Mouse (Mus musculus): ENCODE data around the gene Med15. TPM values are rescaled to one million over a fixed set of nuclear protein-coding genes. Genes with fewer than 3 reads are reported as not detected.
"Not testable (repeated sequence)": the region's sequence is repeated elsewhere in the genome, so short reads cannot be mapped to it uniquely, and the experiment has no call there.

The Med15 gene
- total RNA-seq, 1 experiment from 2014 or later, result 55.5 TPM

DNA sequence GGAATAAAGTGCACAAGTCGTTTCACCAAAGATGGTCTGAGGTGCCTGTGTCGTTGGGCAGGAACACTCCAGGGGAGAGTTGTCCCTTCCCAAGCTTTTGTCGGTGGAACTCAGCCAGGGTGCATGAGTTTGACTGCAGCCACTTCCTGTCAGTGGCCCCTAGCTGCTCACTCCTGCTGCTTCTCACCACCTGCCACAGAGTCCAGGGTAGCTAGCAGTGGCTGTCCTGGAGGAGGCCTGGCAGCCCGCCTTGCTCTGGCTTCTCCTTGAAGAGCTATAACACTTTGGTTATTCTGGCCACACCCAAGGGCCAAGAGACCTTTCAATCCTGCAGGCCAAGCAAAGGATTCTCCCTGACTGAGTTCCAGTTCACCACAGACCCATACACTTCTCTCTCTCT lies 3.5 kb upstream of the Med15 start:
- ATAC-seq (replicated peaks; ENCODE audit: insufficient number of reproducible peaks, low FRiP score, low TSS enrichment, poor library complexity, severe bottlenecking), result no peak

DNA sequence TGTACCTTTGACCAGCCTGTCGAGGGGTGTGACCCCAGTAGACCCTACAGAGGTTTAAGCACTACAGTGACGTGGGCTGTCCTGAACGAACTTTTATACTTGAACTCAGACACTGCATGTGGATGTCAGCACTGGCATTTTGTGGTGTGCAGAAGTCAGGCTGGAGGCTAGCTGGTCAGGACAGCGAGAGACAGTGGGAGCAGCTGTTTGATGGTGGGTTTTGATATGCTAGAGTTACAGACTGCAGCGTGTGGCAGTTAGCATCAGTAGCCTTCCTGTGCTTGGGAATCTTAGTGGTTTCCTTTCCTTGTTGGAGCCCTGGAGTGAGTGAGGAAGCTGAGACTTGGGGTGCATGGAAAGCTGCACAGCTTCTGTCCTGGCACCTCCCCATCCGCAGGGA lies 2.2 kb upstream of the Med15 start:
- ATAC-seq (replicated peaks; ENCODE audit: insufficient number of reproducible peaks, low FRiP score, low TSS enrichment, poor library complexity, severe bottlenecking), result not testable (repeated sequence)

GRCm38 (mm10) chr16:17733646-17734045 lies 955 bp upstream of the Med15 start:
- ATAC-seq (replicated peaks; ENCODE audit: insufficient number of reproducible peaks, low FRiP score, low TSS enrichment, poor library complexity, severe bottlenecking), result no peak

- no peak for ATAC-seq (replicated peaks; ENCODE audit: insufficient number of reproducible peaks, low FRiP score, low TSS enrichment, poor library complexity, severe bottlenecking)
Measured at GRCm38 (mm10) chr16:17732431-17732830, 260 bp downstream of the Med15 start.

DNA sequence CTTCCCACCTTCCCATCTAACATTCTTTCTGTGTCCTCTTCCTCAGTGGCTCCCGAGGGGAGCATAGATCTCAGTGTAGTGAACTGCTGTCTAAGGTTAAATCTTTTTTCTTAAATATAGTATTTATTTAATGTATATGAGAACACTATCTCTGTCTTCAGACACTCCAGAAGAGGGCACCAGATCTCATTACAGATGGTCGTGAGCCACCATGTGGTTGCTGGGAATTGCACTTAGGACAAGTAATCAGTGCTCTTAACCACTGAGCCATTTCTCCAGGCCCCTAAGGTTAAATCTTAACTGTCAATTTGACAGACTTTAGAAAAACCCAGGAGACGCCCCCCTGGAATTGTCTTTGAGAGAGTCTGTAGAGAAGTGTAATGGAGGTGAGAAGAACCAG lies 670 bp downstream of the Med15 start:
- no peak for ATAC-seq (replicated peaks; ENCODE audit: insufficient number of reproducible peaks, low FRiP score, low TSS enrichment, poor library complexity, severe bottlenecking)

DNA sequence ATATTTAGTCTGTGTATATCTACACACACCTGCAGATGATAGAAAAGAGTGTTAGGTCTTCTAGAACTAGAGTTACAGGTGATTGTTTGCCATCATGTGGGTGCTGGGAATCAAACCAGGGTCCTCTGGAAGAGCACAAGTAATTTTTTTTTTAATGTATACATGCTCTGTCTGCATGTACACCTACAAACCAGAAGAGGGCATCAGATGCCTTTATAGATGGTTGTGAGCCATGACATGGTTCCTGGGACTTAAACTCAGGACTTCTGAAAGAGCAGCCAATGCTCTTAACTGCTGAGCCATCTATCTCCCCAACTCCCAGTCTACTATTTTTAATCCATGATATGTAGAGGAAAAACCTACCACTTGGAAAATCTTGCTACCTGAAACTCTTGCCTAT lies 2.7 kb downstream of the Med15 start:
- no peak for ATAC-seq (replicated peaks; ENCODE audit: insufficient number of reproducible peaks, low FRiP score, low TSS enrichment, poor library complexity, severe bottlenecking)

DNA sequence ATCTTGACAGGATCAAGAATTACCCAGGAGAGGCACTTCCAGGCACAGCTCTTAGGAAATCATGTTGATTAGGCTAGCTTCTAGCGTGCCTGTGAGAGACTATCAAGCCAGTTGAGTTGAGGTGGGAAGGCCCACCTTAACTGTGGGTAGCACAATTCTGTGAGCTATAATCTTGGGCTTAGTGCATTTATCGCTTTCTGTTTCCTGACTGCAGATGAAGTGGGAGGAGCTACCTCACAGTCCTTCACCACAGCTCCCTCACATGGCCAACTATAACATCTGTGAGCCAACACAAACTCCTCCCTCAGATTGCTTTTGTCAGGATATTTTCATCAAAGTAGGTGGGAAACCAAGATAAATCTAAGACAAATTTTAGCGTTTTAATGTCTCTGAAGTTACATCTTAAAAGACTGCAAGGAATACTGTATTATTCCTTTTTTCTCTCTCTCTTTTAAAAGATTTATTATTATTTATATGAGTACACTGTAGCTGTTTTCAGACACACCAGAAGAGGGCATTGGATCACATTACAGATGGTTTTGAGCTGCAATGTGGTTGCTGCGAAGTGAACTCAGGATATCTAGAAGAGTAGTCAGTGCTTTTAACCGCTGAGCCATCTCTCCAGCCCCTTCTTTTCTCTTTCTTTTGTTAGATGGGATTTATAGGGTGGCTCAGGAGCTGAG lies 5.4 kb downstream of the Med15 start:
- ATAC-seq (replicated peaks; ENCODE audit: insufficient number of reproducible peaks, low FRiP score, low TSS enrichment, poor library complexity, severe bottlenecking), result peak; percentile 92

- ATAC-seq (replicated peaks; ENCODE audit: insufficient number of reproducible peaks, low FRiP score, low TSS enrichment, poor library complexity, severe bottlenecking), result no peak
Measured at GRCm38 (mm10) chr16:17724448-17724847, 8.2 kb downstream of the Med15 start.

DNA sequence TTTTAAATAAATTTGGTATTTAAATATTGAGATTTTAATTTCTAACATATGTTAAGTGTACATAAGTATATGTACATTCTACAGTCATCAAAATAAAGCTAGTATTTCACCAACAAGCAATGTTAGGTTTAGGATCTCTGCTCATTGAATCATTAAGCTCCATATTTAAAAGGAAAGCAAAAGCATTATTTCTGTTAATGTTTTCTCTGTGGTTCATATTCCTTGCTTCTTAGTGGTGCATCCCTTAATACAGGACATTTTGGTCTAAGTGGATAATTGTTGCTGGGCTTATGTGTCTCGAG lies 9.4 kb downstream of the Med15 start:
- ATAC-seq (replicated peaks; ENCODE audit: insufficient number of reproducible peaks, low FRiP score, low TSS enrichment, poor library complexity, severe bottlenecking), result no peak

GRCm38 (mm10) chr16:17722461-17723324 lies 10.0 kb downstream of the Med15 start:
- peak; percentile 74 for ATAC-seq (replicated peaks; ENCODE audit: insufficient number of reproducible peaks, low FRiP score, low TSS enrichment, poor library complexity, severe bottlenecking)

GRCm38 (mm10) chr16:17721822-17722460 lies 10.8 kb downstream of the Med15 start:
- ATAC-seq (replicated peaks; ENCODE audit: insufficient number of reproducible peaks, low FRiP score, low TSS enrichment, poor library complexity, severe bottlenecking), result no peak

DNA sequence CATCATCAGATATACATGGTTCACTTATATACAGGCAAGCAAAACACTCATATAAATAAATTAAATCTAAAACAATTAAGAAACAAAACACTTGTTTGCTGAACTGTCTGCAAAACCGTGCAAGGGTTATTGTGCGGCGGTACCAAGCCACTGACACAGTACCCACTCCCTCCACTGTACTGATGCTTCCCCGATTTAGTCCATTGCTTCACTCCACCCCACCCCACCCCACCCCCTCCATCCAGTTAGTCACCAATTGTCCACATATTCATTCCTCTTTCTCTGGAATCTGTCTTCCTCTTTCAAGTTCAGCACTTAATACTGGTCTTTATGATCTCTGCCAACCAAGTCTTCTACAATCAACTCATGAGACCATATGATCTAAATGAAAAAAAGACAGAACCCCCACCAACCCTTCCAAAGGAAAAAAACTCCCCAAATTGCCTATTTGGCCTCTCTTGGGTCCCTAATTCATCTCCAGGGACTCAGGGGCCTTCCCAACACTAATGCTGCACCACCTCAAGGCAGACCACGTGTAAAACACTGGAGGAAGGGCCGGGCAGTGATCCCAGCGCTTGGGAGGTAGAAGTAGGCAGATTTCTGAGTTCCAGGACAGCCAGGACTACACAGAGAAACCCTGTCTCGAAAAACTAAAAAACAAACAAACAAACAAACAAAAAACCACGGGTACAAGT lies 11.4 kb downstream of the Med15 start:
- 0 out of 2 replicates have a peak, but pooled peaks have one; percentile 32 for ATAC-seq (replicated peaks; ENCODE audit: insufficient number of reproducible peaks, low FRiP score, low TSS enrichment, poor library complexity, severe bottlenecking)

- ATAC-seq (replicated peaks; ENCODE audit: insufficient number of reproducible peaks, low FRiP score, low TSS enrichment, poor library complexity, severe bottlenecking), result no peak
Measured at GRCm38 (mm10) chr16:17717791-17718190, 14.9 kb downstream of the Med15 start.

GRCm38 (mm10) chr16:17707541-17707940 lies 25.1 kb downstream of the Med15 start:
- ATAC-seq (replicated peaks; ENCODE audit: insufficient number of reproducible peaks, low FRiP score, low TSS enrichment, poor library complexity, severe bottlenecking), result no peak

DNA sequence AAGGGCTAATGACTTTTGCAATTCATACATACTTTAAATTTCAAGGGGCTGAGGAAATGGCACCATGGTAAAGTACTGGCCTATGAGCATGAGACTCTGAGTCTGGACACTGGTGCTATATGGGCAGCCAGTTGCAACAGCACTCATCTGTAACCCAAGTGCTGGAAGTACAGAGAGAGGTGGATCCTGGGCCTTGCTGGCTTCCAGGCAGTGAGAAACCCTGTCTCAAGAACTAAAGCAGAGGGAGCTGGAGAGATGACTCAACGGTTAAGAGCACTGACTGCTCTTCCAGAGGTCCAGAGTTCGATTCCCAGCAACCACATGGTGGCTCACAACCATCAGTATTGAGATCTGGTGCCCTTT lies 31.7 kb downstream of the Med15 start:
- no peak for ATAC-seq (replicated peaks; ENCODE audit: insufficient number of reproducible peaks, low FRiP score, low TSS enrichment, poor library complexity, severe bottlenecking)

DNA sequence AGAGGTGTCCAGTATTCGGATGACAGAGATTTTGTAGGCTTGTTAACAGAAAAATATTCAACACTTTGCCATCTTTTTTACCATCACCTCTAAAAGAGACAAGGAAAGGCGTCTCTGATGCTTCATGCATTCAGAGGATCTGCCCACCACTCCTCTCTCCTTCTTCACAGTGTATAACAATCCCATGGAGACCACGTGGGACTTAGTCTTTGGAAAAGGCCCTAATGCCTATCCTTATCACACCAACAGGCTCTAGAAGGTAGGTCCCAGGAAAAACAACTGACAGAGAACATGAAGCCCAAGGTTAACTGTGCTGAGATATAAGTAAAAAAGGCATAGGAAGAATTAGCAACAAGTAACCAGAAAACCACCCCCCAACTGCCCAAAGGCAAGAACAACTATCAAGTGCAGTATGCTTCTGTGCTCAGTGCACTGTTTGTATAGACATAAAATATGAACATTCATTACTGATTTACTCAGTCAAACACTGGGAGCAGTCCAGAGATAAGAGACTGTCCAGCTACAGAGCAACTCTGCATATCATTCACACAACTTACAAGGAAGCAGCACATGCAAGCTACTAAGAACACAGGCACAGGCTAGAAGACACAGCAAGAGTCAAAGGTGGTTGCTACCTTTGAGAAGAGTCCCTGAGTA lies 32.2 kb downstream of the Med15 start:
- no peak for ATAC-seq (replicated peaks; ENCODE audit: insufficient number of reproducible peaks, low FRiP score, low TSS enrichment, poor library complexity, severe bottlenecking)

DNA sequence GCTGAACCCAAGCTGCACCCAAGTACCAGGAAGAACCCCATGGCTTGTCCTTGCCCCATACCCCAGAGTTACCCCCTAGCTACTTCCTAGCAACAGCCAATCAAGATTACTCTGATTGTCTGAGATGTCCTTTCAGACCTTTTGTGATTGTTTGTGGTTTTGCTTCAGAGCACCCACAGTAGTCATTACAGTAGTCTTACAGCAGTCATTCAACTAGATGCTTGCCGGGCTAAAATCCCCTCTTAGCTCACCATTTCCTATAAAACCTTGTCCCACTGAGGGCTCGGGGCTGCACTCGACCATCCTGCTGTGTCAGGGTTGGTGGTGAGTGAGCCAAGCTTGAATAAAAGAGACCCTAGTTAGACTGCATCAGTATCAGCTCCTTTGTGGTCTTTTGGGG lies 37.8 kb downstream of the Med15 start:
- no peak for ATAC-seq (replicated peaks; ENCODE audit: insufficient number of reproducible peaks, low FRiP score, low TSS enrichment, poor library complexity, severe bottlenecking)

DNA sequence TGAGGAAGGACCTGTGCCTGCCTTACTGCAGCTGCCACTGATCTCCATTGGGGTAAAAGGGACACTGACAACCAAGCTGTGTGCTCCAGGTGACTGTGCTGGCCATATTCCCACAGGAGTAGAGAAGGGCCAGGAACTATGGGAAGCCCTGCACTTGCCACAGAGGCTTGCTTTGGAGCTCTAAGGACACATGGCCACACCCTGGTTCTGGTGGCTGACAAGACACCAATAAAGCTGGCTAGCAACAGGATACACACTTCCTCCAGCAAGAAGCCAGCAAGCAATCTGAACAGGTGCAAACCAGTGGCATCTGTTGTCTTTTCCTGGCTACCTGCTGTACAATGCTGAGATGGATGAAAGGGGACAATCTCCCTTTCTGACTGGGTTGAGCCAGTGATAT lies 62.8 kb downstream of the Med15 start:
- ATAC-seq (replicated peaks; ENCODE audit: insufficient number of reproducible peaks, low FRiP score, low TSS enrichment, poor library complexity, severe bottlenecking), result no peak

DNA sequence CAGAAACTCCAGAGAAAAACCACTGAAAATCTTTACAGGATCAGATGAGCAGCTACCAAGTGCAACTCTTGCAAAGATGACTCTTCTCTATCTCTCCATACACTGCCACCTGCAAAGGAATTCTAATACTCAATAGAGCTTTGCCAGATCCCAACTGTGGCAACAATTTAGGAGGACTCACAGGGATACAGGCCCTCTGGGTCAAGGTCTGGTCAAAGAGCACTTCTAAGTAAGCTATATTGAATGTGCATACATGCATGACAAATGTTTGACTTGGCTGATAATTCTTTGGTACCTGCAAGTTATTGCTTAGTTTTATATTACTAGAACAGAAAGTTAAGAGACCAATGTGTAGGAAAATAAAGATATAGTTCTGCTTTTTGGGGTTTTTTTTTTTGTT lies 67.1 kb downstream of the Med15 start:
- ATAC-seq (replicated peaks; ENCODE audit: insufficient number of reproducible peaks, low FRiP score, low TSS enrichment, poor library complexity, severe bottlenecking), result no peak
